Mouse (Mus musculus) frontal cortex, adult 2 months (tissue): ENCODE data around the gene Stard7. TPM values are rescaled to one million over a fixed set of nuclear protein-coding genes. Genes with fewer than 3 reads are reported as not detected.

Source experiments
- DNase-seq, 2 experiments: peaks; one replicate each; pipeline ENCODE4 v3.0.0; 2022; ENCODE audit warnings: low spot score in 1 of 2; ENCODE audit errors: extremely low spot score in 1 of 2
- polyA plus RNA-seq: library from polyadenylated mRNA; depleted of rRNA; stranded (reverse); fragments of >200 nt; gene quantifications from 2 replicates; pipeline ENCODE4 v1.2.3, GENCODE M21; 2012

The Stard7 gene
- polyA plus RNA-seq, 1 experiment: 98.4 TPM

GRCm38 (mm10) chr2:127316431-127316830 lies 46.4 kb downstream of the Stard7 start:
- no peak for DNase-seq

DNA sequence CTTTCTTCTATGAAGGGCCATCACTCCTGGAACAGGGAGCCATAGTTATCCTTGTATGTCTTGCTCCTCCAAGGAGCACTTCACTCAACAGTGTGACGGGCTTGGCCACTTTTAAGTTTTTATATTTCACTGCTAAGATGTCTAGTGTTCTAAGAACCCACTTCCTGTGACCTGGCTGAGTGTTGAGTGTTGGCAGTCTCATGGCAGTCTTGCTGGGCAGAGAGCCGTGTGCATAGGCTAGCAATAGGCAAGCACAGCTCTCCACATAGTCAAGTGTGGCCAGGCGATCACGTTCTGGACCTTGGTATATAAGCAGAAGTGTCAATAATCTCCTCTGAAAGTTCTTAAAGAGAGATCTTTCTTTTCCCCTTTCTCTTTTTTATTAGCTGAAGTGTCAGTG lies 48.1 kb downstream of the Stard7 start:
- no peak for DNase-seq

DNA sequence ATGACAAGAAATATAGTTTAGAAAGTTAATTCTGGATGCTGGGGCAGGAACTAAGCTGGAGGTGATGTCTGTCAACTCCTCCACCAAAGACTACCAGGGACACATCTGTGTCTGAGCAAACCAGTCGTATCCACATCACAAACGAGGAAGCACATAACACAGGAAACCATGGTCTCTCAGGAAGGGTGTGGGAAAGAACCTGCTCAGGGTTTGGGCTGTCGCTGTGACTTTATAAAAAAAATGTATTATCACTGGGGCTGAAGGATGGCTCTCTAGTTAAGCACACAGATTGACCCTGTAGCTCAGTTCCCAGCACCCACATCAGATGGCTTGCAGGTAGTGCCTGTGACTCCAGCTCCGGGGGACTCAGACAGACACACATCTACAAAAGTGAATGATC lies 49.1 kb downstream of the Stard7 start:
- DNase-seq: no peak

DNA sequence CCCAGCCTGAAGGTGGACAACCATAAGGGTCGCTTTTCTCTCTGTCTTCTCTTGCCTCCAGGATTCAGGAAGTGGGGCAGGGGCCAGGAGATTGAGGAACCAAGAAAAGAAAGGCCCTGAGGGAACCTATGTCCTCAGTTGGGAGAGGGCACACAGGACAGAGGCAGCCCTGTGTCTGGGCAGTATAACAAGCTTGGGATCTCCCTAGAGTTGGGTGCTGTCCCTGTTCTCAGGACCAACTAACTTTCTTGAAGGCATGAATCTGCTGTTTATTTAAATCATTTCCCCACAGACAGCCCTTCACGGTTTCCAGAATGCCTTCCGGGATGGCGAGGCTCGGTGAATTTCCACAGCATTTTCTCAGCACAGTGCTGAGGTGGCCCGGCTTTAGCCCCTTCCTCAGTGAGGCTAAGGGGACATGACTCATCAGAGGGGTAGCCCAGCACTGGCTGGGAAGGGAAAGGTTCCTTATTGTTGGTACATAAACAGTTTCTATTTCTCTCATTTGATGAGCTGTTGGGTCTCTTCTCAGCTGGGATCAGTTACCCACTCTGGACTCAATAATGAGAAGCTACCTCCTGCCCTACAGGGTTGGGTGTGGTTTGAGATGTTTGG lies 52.8 kb downstream of the Stard7 start:
- DNase-seq: no peak

- no peak for DNase-seq
Measured at GRCm38 (mm10) chr2:127323667-127324066, 53.6 kb downstream of the Stard7 start.

DNA sequence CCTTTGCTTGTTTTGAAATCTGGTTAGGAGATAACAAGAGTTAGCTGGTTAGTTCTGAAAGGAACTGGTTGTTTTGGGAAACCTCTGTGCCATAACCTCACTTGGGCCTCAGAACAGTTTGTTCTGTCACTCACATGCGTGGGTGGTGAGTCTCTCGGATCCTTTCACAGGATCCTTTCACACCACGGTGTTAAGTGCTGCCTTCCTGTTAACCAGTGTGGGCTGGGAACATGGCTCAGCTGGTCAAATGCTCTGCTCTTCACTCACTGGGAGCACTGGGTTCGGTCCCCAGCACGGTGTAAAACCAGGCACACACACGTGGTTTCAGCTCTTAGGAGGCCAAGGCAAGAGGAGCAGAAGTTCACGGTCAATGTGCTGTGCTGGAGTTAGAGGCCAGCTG lies 54.4 kb downstream of the Stard7 start:
- no peak for DNase-seq

DNA sequence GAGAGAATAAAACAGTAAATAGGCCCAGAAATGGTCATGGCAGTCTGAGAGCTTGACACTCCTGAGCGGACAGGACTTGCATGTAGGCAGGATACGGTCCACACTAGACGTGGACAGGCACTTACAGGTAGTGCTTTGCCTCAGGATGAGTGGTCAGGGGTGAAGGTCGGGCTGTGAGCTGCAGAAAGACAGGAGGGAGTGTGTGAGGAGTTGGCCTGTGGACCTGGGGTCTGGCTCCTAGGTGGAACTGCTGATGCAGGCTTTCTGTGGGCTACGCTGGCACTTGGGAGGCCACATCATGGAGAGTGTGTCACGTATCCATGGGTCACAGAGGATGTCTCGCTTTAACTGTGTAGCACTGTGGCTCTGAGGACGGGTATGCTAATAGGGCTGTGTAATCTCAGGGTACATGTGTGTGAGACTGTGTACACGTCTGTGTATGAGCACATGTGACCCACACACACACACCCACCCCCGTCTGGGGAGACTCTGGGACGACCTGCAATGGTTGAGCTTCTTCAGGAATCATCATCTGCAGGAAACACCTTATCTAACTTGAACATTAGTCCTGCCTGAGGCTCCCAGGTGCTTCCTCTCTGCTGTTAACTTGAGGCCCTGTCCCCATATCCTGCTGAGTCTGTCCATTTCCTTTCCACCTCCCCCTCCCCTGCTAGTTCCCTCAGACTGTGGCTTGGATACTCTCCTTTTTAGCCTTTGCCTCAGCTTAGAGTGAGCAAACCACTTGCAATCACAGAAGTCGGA lies 58.3 kb downstream of the Stard7 start:
- DNase-seq: no peak

- no peak for DNase-seq
Measured at GRCm38 (mm10) chr2:127332807-127333570, 63.0 kb downstream of the Stard7 start.

GRCm38 (mm10) chr2:127333945-127334603 lies 64.1 kb downstream of the Stard7 start:
- no peak for DNase-seq

DNA sequence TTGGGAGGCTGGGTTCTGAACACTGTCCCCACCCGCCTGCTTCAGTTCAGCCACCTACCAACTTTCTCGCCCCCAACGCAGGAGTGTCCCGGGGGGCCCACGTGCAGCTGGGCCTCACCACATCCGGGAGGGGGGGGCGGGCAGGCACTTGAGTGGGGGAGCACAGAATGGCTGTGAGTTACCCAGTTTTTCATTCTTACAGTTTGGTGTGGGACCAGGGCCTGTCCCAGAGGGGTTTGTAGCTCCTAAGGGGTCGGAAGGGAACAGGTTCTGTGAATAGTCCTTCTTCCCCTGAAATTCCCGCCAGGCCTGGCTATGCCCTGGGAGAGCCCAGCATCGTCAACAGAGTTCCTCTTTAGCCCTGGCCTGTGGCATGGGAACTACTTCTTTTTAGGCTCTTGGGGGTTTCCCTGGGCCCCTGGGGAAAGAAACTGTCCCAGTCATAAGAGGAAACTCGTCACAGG lies 65.1 kb downstream of the Stard7 start:
- no peak for DNase-seq

DNA sequence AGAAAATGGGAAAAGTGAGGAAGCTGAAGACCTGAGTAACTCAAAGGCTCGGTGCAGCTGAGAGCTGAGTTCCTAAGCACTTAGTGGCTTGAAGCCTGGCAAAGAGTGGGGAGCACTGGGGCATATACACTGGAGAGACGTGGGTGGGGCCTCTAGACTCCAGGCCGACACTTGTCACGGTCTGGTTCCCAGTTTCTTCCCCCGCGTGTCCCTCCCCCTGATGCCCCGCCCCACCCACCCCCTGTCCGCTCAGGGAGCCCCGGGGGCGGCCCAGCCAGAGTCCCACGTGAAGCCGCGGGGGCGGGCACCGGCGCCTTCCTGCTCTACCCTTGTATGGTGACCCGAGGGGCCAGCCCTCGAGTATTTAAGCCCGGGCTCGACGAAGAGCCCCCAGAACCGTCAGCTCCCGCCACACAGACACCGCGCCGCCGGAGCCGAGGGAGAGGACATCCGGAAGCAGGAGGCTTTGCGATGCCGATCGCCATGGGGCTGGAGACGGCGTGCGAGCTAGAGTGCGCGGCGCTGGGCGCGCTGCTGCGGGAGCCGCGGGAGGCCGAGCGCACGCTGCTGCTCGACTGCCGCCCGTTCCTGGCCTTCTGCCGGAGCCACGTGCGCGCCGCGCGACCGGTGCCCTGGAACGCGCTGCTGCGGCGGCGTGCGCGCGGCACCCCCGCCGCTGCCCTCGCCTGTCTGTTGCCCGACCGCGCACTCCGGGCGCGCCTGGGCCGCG lies 65.9 kb downstream of the Stard7 start, which contains the start of gene Dusp2:
Dusp2 (plus strand) TSS at position 393 of the 730 bp plus-strand sequence.
- DNase-seq: peak in 1 of 2 experiments; percentile 57

DNA sequence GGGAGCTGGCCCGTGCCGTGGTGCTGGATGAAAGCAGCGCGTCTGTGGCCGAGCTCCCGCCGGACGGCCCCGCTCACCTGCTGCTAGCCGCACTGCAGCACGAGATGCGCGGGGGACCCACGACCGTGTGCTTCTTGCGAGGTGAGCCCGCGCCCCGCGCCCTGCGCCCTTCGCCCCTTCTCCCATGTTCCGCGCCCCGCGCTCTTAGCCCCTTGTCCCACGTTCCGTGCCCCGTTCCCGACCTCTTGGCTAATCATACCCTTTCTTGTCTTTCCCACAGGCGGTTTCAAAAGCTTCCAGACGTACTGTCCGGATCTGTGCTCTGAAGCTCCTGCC lies 66.4 kb downstream of the Stard7 start:
- no peak for DNase-seq

DNA sequence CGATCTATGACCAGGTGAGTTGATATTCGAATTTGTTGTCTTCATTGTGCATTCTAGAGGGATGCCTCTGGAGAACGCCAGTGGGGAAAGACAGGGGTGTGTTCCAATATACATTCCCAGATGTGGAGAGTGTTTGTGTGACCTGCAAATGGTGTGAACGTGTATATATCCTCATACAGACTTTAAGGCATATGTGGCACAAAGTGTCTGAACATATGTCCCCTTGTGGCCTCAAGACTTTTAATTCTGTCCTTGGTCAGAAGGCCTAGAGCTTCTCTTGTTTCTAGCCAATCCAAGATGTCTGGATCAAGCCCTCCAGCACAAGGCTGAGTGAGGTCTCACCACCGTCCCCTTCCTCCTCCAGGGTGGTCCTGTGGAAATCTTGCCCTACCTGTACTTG lies 66.9 kb downstream of the Stard7 start:
- DNase-seq: no peak

- no peak for DNase-seq
Measured at GRCm38 (mm10) chr2:127337531-127337930, 67.5 kb downstream of the Stard7 start.

DNA sequence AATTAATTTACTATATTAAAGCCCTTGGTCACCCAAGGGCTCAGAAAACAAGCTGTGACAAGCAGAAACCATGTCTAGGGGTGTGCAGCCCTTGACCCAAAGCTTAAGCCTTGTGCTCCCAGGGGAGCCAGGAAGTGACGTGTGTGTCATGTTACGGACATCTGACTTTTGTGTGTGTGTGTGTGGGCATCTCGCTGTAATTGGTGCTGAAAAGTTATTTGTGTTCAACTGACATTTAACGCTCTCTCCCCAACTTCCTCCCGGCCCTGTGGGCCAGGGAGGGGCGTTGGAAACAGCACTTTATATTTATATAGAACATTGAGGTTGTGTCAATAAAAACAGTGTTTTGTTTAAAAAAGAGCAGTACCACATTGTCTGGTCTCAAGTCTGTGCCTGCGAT lies 68.0 kb downstream of the Stard7 start:
- DNase-seq: no peak

DNA sequence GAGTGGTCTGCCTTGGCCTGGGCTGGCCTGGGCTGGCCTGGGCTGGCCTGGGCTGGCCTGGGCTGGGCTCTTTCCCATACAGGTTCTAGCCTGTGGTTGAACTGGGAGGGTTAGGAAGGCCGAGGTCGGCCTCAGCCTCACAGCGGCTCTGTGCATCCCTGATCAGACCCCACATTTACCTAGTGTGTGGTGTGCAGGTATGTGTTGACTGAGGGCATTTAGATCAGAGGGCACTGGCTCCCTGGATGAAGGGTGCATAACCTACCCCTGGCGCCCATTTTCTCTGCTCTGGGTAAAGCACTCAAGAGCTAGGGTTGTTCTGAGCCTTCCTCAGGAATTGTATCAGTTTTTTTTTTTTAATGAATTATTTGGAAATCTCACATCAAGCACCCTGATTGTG lies 68.4 kb downstream of the Stard7 start, which contains the start of gene Astl:
Astl (plus strand) TSS at position 224 of the 400 bp plus-strand sequence.
- DNase-seq: no peak

DNA sequence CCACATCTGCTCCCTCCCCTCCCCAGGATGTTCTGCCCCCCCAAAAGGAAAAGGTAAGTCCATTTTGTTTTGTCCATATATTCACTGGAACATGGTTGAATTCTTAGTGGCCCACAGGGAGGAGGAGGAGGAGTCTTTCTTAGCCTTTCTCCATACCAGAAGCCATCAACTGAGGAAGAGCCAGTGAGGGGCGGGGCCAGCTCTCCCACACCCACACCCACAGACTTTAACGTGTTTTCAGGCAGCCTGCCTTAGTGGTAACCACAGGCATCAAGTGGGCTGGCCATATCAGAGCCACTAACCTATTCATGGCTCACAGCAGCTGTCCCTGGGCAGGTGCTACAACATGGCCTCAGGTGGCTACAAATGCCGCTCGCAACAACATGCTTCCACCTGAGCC lies 68.8 kb downstream of the Stard7 start:
- no peak for DNase-seq

- no peak for DNase-seq
Measured at GRCm38 (mm10) chr2:127339262-127339661, 69.2 kb downstream of the Stard7 start.

GRCm38 (mm10) chr2:127341159-127341558 lies 71.1 kb downstream of the Stard7 start:
- DNase-seq: peak in 1 of 2 experiments; percentile 75

DNA sequence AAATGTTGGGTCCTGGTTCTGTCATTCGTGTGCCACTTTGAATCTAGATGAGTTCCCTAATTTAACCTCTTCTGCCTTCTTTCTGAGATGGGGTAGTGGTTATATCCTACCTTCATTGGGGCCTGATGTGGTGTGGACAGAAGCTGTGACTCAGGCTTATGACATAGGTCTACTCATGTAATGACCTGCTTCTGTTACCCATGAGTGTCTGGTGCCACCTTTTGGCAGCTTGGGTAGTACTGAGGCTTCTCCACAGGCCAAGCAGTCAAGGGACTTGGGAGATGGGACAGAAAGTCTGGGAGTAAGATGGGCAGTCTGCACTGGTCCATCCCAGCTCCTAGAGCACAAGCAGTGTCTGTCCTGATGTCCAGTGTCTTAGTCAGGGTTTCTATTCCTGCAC lies 76.3 kb downstream of the Stard7 start:
- no peak for DNase-seq
